Mouse (Mus musculus): Measurements from ENCODE around the gene Dirc2. TPM values are rescaled to one million over a fixed set of nuclear protein-coding genes. Genes with fewer than 3 reads are reported as not detected.

Dirc2 gene
- polyA plus RNA-seq, 1 experiment from 2014 or later, result 20.1 TPM

DNA sequence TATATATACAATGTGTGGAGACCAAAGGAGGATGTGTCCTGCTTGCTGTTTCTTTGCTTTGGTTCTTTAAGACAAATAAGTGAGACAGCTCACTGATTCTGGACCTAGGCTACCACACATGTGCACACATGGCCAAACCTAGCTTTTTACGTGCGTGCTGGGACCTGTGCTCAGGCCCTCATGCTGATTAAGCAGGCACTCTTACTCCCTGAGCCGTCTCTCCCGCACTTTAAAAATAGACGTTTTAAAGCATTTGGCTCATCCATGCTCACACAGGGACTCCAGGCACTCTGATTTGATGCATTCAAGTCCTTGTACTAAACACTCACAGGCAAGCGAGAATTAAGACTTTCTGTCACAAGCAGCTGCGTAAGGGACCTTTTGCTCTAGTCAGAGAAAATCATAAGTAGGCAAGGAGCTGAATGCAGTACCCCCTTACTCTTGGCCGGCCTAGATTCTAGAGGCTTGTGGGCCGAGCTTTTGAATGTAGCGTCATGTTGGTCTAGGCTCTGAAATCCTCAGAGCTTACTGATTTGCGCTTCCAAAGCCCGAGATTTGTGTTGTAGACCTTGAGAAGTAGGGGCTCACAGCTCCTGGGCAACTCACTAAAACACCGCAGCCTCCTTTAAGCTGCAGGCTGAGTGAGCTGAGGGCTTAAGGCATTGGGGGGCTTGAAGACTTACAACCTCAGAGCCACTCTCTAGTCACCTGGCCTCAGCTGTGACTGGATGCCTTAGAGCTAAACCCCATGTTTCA lies 13.5 kb upstream of the Dirc2 start:
- Histone ChIP-seq H3K27ac (replicated peaks in 1 of 2; ENCODE audit: control insufficient read depth in 1 of 2, insufficient read depth in 1 of 2, low read depth in 2 of 2, low read length in 2 of 2) (no peak overlapping the region), H3K4me2 (ENCODE audit: low read length) (no peak overlapping the region), H3K4me3 (ENCODE audit: control insufficient read depth in 1 of 2, insufficient read depth in 1 of 2, low read depth in 1 of 2, low read length in 2 of 2) (no peak overlapping the region), H3K27me3 (ENCODE audit: control insufficient read depth, insufficient read depth, low read length) (no peaks in the 10 kb centered on the region), H3K36me3 (ENCODE audit: control insufficient read depth, insufficient read depth, low read length) (peaks cover 7% of the 10 kb centered on the region), H3K9ac (ENCODE audit: low read length) (no peak overlapping the region), H3K9me3 (ENCODE audit: control insufficient read depth, low read length) (no peaks in the 10 kb centered on the region), H3K4me1 (ENCODE audit: control insufficient read depth in 2 of 2, insufficient read depth in 2 of 2, low read length in 2 of 2) (peaks cover 11 to 12% of the 10 kb centered on the region in 2 experiments)
- ATAC-seq (ENCODE audit: insufficient number of reproducible peaks, insufficient read depth, low FRiP score, low read depth), result no peak
- WGBS, result 67% methylated on average over 13 of the region's 13 CpGs

DNA sequence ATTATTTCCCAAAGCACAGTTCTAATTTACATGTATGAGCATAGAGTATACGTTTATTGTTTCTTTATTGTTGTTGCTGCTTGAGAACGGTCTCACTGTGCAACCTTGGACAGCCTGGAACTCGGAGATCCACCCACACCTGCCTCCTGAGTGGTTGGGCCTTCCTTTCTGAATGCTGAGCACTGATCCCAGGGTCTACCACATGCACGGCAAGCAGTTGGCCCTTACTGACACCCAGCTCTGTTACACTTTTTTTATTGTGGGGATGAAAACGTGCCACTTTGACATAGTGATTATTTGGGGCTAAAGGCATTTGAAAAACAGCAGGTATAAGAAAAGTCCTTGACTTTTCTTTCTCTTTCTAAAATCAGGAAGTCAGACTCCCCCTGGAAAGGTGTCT lies 12.5 kb upstream of the Dirc2 start:
- Histone ChIP-seq H3K27ac (replicated peaks in 1 of 2; ENCODE audit: control insufficient read depth in 1 of 2, insufficient read depth in 1 of 2, low read depth in 2 of 2, low read length in 2 of 2) (no peak overlapping the region), H3K9ac (ENCODE audit: low read length) (no peak overlapping the region), H3K4me2 (ENCODE audit: low read length) (no peak overlapping the region), H3K27me3 (ENCODE audit: control insufficient read depth, insufficient read depth, low read length) (no peaks in the 10 kb centered on the region), H3K9me3 (ENCODE audit: control insufficient read depth, low read length) (no peaks in the 10 kb centered on the region), H3K4me1 (ENCODE audit: control insufficient read depth in 2 of 2, insufficient read depth in 2 of 2, low read length in 2 of 2) (peaks cover 10 to 15% of the 10 kb centered on the region in 2 experiments), H3K36me3 (ENCODE audit: control insufficient read depth, insufficient read depth, low read length) (no peaks in the 10 kb centered on the region), H3K4me3 (ENCODE audit: control insufficient read depth in 1 of 2, insufficient read depth in 1 of 2, low read depth in 1 of 2, low read length in 2 of 2) (no peak overlapping the region)
- no peak for ATAC-seq (ENCODE audit: insufficient number of reproducible peaks, insufficient read depth, low FRiP score, low read depth)
- 83% methylated on average over 5 of the region's 5 CpGs for WGBS

DNA sequence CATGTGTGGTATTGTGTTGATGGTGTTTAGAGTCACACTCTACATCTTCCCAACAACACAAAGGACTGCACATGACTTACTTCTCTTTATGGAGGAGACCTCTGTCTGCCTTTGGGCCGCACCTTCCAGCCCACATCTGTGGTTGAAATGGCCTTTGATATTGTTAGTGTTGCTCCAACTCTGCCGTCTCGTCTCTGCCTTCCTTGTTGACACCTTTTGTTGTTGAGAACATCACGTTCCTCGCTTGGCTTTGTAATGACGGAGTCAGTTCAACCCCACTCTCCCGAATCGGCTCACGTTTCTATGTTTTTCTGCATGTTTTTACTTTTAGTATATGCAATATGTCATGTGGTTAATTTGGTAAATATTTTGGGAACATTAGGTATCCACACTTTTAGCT lies 11.9 kb upstream of the Dirc2 start:
- WGBS, result 82% methylated on average over 9 of the region's 9 CpGs
- Histone ChIP-seq H3K4me2 (ENCODE audit: low read length) (no peak overlapping the region), H3K4me1 (ENCODE audit: control insufficient read depth in 2 of 2, insufficient read depth in 2 of 2, low read length in 2 of 2) (peaks cover 14 to 18% of the 10 kb centered on the region in 2 experiments), H3K27ac (replicated peaks in 1 of 2; ENCODE audit: control insufficient read depth in 1 of 2, insufficient read depth in 1 of 2, low read depth in 2 of 2, low read length in 2 of 2) (no peak overlapping the region), H3K9ac (ENCODE audit: low read length) (no peak overlapping the region), H3K9me3 (ENCODE audit: control insufficient read depth, low read length) (no peaks in the 10 kb centered on the region), H3K4me3 (ENCODE audit: control insufficient read depth in 1 of 2, insufficient read depth in 1 of 2, low read depth in 1 of 2, low read length in 2 of 2) (no peak overlapping the region), H3K27me3 (ENCODE audit: control insufficient read depth, insufficient read depth, low read length) (no peaks in the 10 kb centered on the region), H3K36me3 (ENCODE audit: control insufficient read depth, insufficient read depth, low read length) (no peaks in the 10 kb centered on the region)
- ATAC-seq (ENCODE audit: insufficient number of reproducible peaks, insufficient read depth, low FRiP score, low read depth), result no peak

DNA sequence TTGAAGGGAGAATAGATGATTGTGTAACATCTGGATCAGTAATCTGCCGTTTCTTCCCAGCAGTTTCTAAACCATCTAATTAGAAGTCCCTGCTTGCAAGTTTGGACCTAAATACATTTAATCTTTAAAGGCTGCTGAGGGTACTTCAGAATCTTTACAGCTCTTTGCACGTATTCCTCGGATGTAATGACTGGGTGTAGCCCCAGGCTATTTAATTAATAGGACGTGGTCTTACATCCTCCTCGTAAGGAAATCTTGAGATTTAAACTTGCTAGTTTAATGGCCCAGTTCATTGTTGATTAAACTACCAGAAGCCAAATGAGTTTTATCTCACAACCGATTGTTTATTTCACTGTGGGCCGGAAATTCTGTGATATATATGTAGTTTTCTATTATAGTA lies 10.5 kb upstream of the Dirc2 start:
- no peak for ATAC-seq (ENCODE audit: insufficient number of reproducible peaks, insufficient read depth, low FRiP score, low read depth)
- H3K27me3 ChIP-seq (ENCODE audit: control insufficient read depth, insufficient read depth, low read length), result no peaks in the 10 kb centered on the region
- H3K4me1 ChIP-seq (ENCODE audit: control insufficient read depth in 2 of 2, insufficient read depth in 2 of 2, low read length in 2 of 2), result peaks cover 13 to 18% of the 10 kb centered on the region in 2 experiments
- H3K4me3 ChIP-seq (ENCODE audit: control insufficient read depth in 1 of 2, insufficient read depth in 1 of 2, low read depth in 1 of 2, low read length in 2 of 2), result no peak overlapping the region
- H3K36me3 ChIP-seq (ENCODE audit: control insufficient read depth, insufficient read depth, low read length), result no peaks in the 10 kb centered on the region
- H3K9ac ChIP-seq (ENCODE audit: low read length), result no peak overlapping the region
- no peak overlapping the region for H3K4me2 ChIP-seq (ENCODE audit: low read length)
- no peak overlapping the region for H3K27ac ChIP-seq (replicated peaks in 1 of 2; ENCODE audit: control insufficient read depth in 1 of 2, insufficient read depth in 1 of 2, low read depth in 2 of 2, low read length in 2 of 2)
- no peaks in the 10 kb centered on the region for H3K9me3 ChIP-seq (ENCODE audit: control insufficient read depth, low read length)
- 86% methylated on average over 7 of the region's 7 CpGs for WGBS

DNA sequence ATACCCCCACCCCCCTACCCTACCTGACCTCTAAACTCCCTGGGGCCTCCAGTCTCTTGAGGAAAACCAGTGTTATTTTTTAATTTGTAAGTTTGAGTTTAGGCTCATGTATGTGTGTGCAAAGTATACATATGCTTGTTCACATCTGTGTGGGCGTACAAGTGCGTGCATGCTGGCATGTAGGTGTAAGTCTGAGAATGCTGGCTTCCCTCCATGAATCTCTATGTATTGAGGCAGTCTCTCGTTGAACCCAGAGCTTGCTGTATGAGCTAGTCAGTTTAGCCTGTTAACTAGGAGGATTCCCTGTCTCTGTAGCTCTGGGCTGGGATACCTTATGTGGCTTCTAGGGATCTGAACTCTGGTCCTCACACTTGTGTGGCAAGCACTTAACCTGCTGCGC lies 8.6 kb upstream of the Dirc2 start:
- H3K36me3 ChIP-seq (ENCODE audit: control insufficient read depth, insufficient read depth, low read length), result no peaks in the 10 kb centered on the region
- peaks cover 6 to 10% of the 10 kb centered on the region in 2 experiments for H3K4me1 ChIP-seq (ENCODE audit: control insufficient read depth in 2 of 2, insufficient read depth in 2 of 2, low read length in 2 of 2)
- H3K9ac ChIP-seq (ENCODE audit: low read length), result no peak overlapping the region
- no peaks in the 10 kb centered on the region for H3K9me3 ChIP-seq (ENCODE audit: control insufficient read depth, low read length)
- H3K27me3 ChIP-seq (ENCODE audit: control insufficient read depth, insufficient read depth, low read length), result no peaks in the 10 kb centered on the region
- 95% methylated on average over 4 of the region's 4 CpGs for WGBS
- no peak overlapping the region for H3K4me2 ChIP-seq (ENCODE audit: low read length)
- no peak overlapping the region for H3K4me3 ChIP-seq (ENCODE audit: control insufficient read depth in 1 of 2, insufficient read depth in 1 of 2, low read depth in 1 of 2, low read length in 2 of 2)
- H3K27ac ChIP-seq (replicated peaks in 1 of 2; ENCODE audit: control insufficient read depth in 1 of 2, insufficient read depth in 1 of 2, low read depth in 2 of 2, low read length in 2 of 2), result no peak overlapping the region
- no peak for ATAC-seq (ENCODE audit: insufficient number of reproducible peaks, insufficient read depth, low FRiP score, low read depth)

DNA sequence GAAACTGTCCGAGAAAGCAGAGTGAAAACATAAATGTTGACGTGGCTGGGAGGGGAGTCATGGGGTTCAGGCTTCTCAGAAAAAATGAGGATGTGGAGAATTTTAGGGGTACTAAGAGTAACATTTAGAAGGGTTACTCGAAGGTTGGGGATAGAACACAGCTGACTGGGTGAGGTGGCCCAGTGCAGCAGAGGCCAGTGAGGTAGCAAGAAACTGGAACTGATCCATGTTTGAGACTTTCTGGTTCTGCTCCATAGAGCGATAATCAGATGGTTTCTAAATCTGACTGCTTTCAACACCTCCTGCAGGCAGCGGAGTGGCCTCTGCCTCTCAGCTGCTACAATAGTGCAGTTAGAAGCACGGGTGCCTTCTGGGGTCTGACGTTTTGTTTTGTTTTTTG lies 7.6 kb upstream of the Dirc2 start:
- Histone ChIP-seq H3K27ac (replicated peaks in 1 of 2; ENCODE audit: control insufficient read depth in 1 of 2, insufficient read depth in 1 of 2, low read depth in 2 of 2, low read length in 2 of 2) (no peak overlapping the region; a peak in 1 of 4 replicates), H3K36me3 (ENCODE audit: control insufficient read depth, insufficient read depth, low read length) (no peaks in the 10 kb centered on the region), H3K9me3 (ENCODE audit: control insufficient read depth, low read length) (no peaks in the 10 kb centered on the region), H3K4me3 (ENCODE audit: control insufficient read depth in 1 of 2, insufficient read depth in 1 of 2, low read depth in 1 of 2, low read length in 2 of 2) (no peak overlapping the region), H3K27me3 (ENCODE audit: control insufficient read depth, insufficient read depth, low read length) (no peaks in the 10 kb centered on the region), H3K4me1 (ENCODE audit: control insufficient read depth in 2 of 2, insufficient read depth in 2 of 2, low read length in 2 of 2) (peaks cover 6% of the 10 kb centered on the region in 2 experiments), H3K4me2 (ENCODE audit: low read length) (peak overlapping the region; percentile 31), H3K9ac (ENCODE audit: low read length) (0 out of 2 replicates have a peak overlapping the region, but pooled peaks have one; percentile 2)
- ATAC-seq (ENCODE audit: insufficient number of reproducible peaks, insufficient read depth, low FRiP score, low read depth), result peak; percentile 54; the same call in 1 of the 2 replicates
- WGBS, result 38% methylated on average over 7 of the region's 7 CpGs

DNA sequence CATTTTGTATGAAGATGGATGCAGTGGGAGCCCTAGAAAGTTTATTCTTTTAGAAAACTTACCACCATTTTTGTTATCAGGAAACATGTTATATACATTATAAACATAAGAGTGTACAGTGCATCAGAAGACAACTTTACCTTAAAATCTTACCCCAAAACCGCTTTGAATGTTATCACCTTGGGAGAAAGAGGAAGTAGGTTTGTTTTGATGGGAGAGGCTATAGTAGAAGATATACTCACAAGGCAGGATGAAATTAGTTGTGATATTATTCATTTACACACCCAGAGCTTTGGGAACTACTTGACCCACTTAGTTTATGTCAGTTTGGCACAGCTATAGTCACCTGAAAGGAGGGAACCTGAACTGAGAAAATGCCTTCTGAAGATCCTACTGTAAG lies 6.7 kb upstream of the Dirc2 start:
- Histone ChIP-seq H3K27ac (replicated peaks in 1 of 2; ENCODE audit: control insufficient read depth in 1 of 2, insufficient read depth in 1 of 2, low read depth in 2 of 2, low read length in 2 of 2) (no peak overlapping the region), H3K9me3 (ENCODE audit: control insufficient read depth, low read length) (no peaks in the 10 kb centered on the region), H3K4me3 (ENCODE audit: control insufficient read depth in 1 of 2, insufficient read depth in 1 of 2, low read depth in 1 of 2, low read length in 2 of 2) (no peak overlapping the region), H3K36me3 (ENCODE audit: control insufficient read depth, insufficient read depth, low read length) (no peaks in the 10 kb centered on the region), H3K27me3 (ENCODE audit: control insufficient read depth, insufficient read depth, low read length) (no peaks in the 10 kb centered on the region), H3K4me1 (ENCODE audit: control insufficient read depth in 2 of 2, insufficient read depth in 2 of 2, low read length in 2 of 2) (peaks cover 9 to 12% of the 10 kb centered on the region in 2 experiments), H3K4me2 (ENCODE audit: low read length) (no peak overlapping the region), H3K9ac (ENCODE audit: low read length) (no peak overlapping the region)
- WGBS, result 82% methylated on average over 1 of the region's 1 CpGs
- ATAC-seq (ENCODE audit: insufficient number of reproducible peaks, insufficient read depth, low FRiP score, low read depth), result no peak

DNA sequence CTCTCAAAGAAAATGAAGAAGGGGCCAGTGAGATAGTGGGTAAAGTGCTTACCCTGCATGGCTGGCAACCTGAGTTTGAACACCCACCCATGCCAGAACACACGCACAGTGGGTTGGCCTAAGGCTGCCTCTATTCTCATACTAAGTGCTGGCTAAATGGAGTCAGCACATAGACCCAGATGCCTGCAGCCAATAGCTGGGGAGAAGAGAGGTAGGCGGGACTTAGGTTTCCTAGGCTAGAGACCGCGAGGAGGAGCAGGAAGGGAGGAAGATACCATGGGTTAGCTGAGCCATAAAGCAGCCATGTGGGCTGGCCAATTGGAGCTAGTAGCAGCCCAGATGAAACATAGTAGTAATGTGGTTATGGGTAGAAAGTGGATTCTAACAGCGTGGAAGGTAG lies 3.4 kb upstream of the Dirc2 start:
- H3K27me3 ChIP-seq (ENCODE audit: control insufficient read depth, insufficient read depth, low read length), result no peaks in the 10 kb centered on the region
- H3K4me3 ChIP-seq (ENCODE audit: control insufficient read depth in 1 of 2, insufficient read depth in 1 of 2, low read depth in 1 of 2, low read length in 2 of 2), result no peak overlapping the region
- 79% methylated on average over 5 of the region's 5 CpGs for WGBS
- H3K9ac ChIP-seq (ENCODE audit: low read length), result no peak overlapping the region
- peaks cover 14 to 27% of the 10 kb centered on the region in 2 experiments for H3K4me1 ChIP-seq (ENCODE audit: control insufficient read depth in 2 of 2, insufficient read depth in 2 of 2, low read length in 2 of 2)
- H3K4me2 ChIP-seq (ENCODE audit: low read length), result no peak overlapping the region
- H3K9me3 ChIP-seq (ENCODE audit: control insufficient read depth, low read length), result no peaks in the 10 kb centered on the region
- no peaks in the 10 kb centered on the region for H3K36me3 ChIP-seq (ENCODE audit: control insufficient read depth, insufficient read depth, low read length)
- H3K27ac ChIP-seq (replicated peaks in 1 of 2; ENCODE audit: control insufficient read depth in 1 of 2, insufficient read depth in 1 of 2, low read depth in 2 of 2, low read length in 2 of 2), result no peak overlapping the region
- ATAC-seq (ENCODE audit: insufficient number of reproducible peaks, insufficient read depth, low FRiP score, low read depth), result no peak
